Mouse (Mus musculus): ENCODE results near the gene Cadm1.

DNA sequence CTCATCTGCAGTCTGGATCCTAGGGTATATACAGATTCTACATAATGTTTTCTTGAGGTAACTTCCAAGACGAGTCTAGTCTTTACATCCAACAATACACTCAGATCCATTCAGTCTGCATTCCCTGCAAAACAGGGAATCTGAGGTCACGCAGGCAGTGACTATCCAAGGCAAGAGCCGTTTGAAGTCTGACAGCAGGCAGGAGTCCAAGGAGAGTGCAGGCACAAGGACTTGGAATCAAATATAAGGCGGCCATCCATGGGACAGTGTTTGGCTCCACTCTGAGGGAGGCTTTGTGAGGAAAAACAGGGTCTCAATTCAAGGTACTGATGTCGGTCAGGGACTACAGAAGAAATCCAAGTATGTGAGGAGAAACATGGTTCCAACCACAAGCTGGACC, 45.5 kb upstream of the Cadm1 start:
- TF ChIP-seq EP300 (IDR thresholded peaks at IDR 0.05; ENCODE audit: low read depth) (no peak), CTCF (IDR thresholded peaks at IDR 0.05; ENCODE audit: low read depth) (no peak)

All from liver, postnatal 0 days (tissue).